Mouse (Mus musculus) stomach, embryonic 15.5 days (tissue): Measurements from ENCODE around the gene Tmem216. TPM values are rescaled to one million over a fixed set of nuclear protein-coding genes. Genes with fewer than 3 reads are reported as not detected.

Experiments
- ATAC-seq: fragments of 200-750 bp; cut with Nextera tagmentation; 2 replicates; pipeline ENCODE4 v1.8.0; 2017; ENCODE audit warnings: low read depth, moderate number of reproducible peaks, moderate TSS enrichment; ENCODE audit not compliant: insufficient read depth, low FRiP score
- H3K27ac ChIP-seq: fragments of 300-500 bp; sonication (generic); 2 replicates; pipeline ENCODE4 v1.5.1; 2015; ENCODE audit warnings: mild to moderate bottlenecking, inconsistent platforms
- H3K27me3 ChIP-seq: fragments of 300-500 bp; sonication (generic); replicated peaks from 2 replicates; pipeline ENCODE4 v1.6.1; 2015; ENCODE audit warnings: inconsistent platforms
- H3K36me3 ChIP-seq: fragments of 300-500 bp; sonication (generic); 2 replicates; pipeline ENCODE4 v1.6.1; 2015; ENCODE audit warnings: inconsistent platforms
- H3K4me1 ChIP-seq: fragments of 300-500 bp; sonication (generic); 2 replicates; pipeline ENCODE4 v1.6.1; 2015; ENCODE audit warnings: inconsistent platforms
- H3K4me2 ChIP-seq: fragments of 300-500 bp; sonication (generic); 2 replicates; pipeline ENCODE4 v1.6.1; 2015; ENCODE audit warnings: mild to moderate bottlenecking, inconsistent platforms
- H3K4me3 ChIP-seq: fragments of 300-500 bp; sonication (generic); replicated peaks from 2 replicates; pipeline ENCODE4 v1.5.1; 2015; ENCODE audit warnings: inconsistent platforms
- H3K9ac ChIP-seq: fragments of 300-500 bp; sonication (generic); 2 replicates; pipeline ENCODE4 v1.6.1; 2015; ENCODE audit warnings: inconsistent platforms
- H3K9me3 ChIP-seq: fragments of 300-500 bp; sonication (generic); 2 replicates; pipeline ENCODE4 v1.6.1; 2016; ENCODE audit warnings: inconsistent platforms
- WGBS: fragments of 180-500 bp; shearing (Covaris S2); methylation state at CpG from one replicate; pipeline ENCODE4 v1.1.7; 2015; 5-methylcytosine and 5-hydroxymethylcytosine counted together
- polyA plus RNA-seq: library from polyadenylated mRNA; unstranded; fragments of >200 nt; fragmentation: Nextera tagmentation; extraction: Ambion mirVana; gene quantifications from 2 replicates; pipeline ENCODE4 v1.2.1, GENCODE M21; 2015

The Tmem216 gene
- polyA plus RNA-seq, 1 experiment from 2014 or later: 36.0 TPM

GRCm38 (mm10) chr19:10589127-10589857, 33.3 kb upstream of the Tmem216 start:
- H3K27ac ChIP-seq: no peak overlapping the region
- WGBS: 68% methylated on average over 5 of the region's 5 CpGs
- ATAC-seq: no peak

GRCm38 (mm10) chr19:10587231-10587630, 31.2 kb upstream of the Tmem216 start:
- Histone ChIP-seq H3K4me1 (no peaks in the 10 kb centered on the region), H3K36me3 (peaks cover 3% of the 10 kb centered on the region; the same call in 1 of the 2 replicates), H3K4me3 (no peak overlapping the region), H3K27ac (no peak overlapping the region), H3K9me3 (no peaks in the 10 kb centered on the region), H3K27me3 (no peaks in the 10 kb centered on the region), H3K4me2 (no peak overlapping the region), H3K9ac (no peak overlapping the region)
- ATAC-seq: no peak
- 79% methylated on average over 8 of the region's 8 CpGs for WGBS

More at GRCm38 (mm10) chr19:10589127-10589857, 33.3 kb upstream of the Tmem216 start:
- H3K36me3 ChIP-seq: peaks cover 3% of the 10 kb centered on the region; the same call in 1 of the 2 replicates
- no peak overlapping the region for H3K4me3 ChIP-seq
- H3K9me3 ChIP-seq: no peaks in the 10 kb centered on the region
- no peak overlapping the region for H3K4me2 ChIP-seq
- no peak overlapping the region for H3K9ac ChIP-seq
- H3K27me3 ChIP-seq: no peaks in the 10 kb centered on the region
- no peaks in the 10 kb centered on the region for H3K4me1 ChIP-seq

GRCm38 (mm10) chr19:10585112-10585511, 29.1 kb upstream of the Tmem216 start:
- ATAC-seq: peak; percentile 40
- no peak overlapping the region for H3K27ac ChIP-seq

GRCm38 (mm10) chr19:10583550-10584146, 27.6 kb upstream of the Tmem216 start:
- no peak overlapping the region for H3K9ac ChIP-seq
- H3K36me3 ChIP-seq: no peaks in the 10 kb centered on the region; the same call in 1 of the 2 replicates
- no peak overlapping the region for H3K4me3 ChIP-seq
- no peak overlapping the region for H3K4me2 ChIP-seq
- H3K4me1 ChIP-seq: peaks cover 3% of the 10 kb centered on the region; the same call in 1 of the 2 replicates
- H3K27ac ChIP-seq: no peak overlapping the region
- ATAC-seq: no peak
- H3K27me3 ChIP-seq: no peaks in the 10 kb centered on the region
- H3K9me3 ChIP-seq: no peaks in the 10 kb centered on the region
- 71% methylated on average over 7 of the region's 7 CpGs for WGBS

More at GRCm38 (mm10) chr19:10585112-10585511, 29.1 kb upstream of the Tmem216 start:
- Histone ChIP-seq H3K4me3 (no peak overlapping the region), H3K36me3 (no peaks in the 10 kb centered on the region; the same call in 1 of the 2 replicates), H3K27me3 (no peaks in the 10 kb centered on the region), H3K4me1 (no peaks in the 10 kb centered on the region), H3K4me2 (no peak overlapping the region), H3K9ac (no peak overlapping the region), H3K9me3 (no peaks in the 10 kb centered on the region)
- 77% methylated on average over 8 of the region's 8 CpGs for WGBS

GRCm38 (mm10) chr19:10581984-10582383, 25.9 kb upstream of the Tmem216 start:
- Histone ChIP-seq H3K4me2 (no peak overlapping the region), H3K9me3 (no peaks in the 10 kb centered on the region), H3K27ac (no peak overlapping the region), H3K27me3 (no peaks in the 10 kb centered on the region), H3K9ac (no peak overlapping the region), H3K36me3 (no peaks in the 10 kb centered on the region), H3K4me1 (peaks cover 11% of the 10 kb centered on the region; the same call in 1 of the 2 replicates), H3K4me3 (no peak overlapping the region)
- WGBS: 75% methylated on average over 6 of the region's 6 CpGs
- ATAC-seq: no peak

- WGBS: 69% methylated on average over 3 of the region's 3 CpGs
- H3K4me3 ChIP-seq: no peak overlapping the region
- ATAC-seq: no peak
These were observed 24.7 kb upstream of the Tmem216 start for GRCm38 (mm10) chr19:10580761-10581160.

GRCm38 (mm10) chr19:10580102-10580501, 24.1 kb upstream of the Tmem216 start:
- ATAC-seq: no peak
- 76% methylated on average over 3 of the region's 3 CpGs for WGBS
- H3K27me3 ChIP-seq: no peaks in the 10 kb centered on the region

More at GRCm38 (mm10) chr19:10580761-10581160, 24.7 kb upstream of the Tmem216 start:
- Histone ChIP-seq H3K4me2 (no peak overlapping the region), H3K9me3 (no peaks in the 10 kb centered on the region), H3K4me1 (peaks cover 15% of the 10 kb centered on the region; the same call in 1 of the 2 replicates), H3K27ac (no peak overlapping the region), H3K9ac (no peak overlapping the region), H3K36me3 (no peaks in the 10 kb centered on the region), H3K27me3 (no peaks in the 10 kb centered on the region)

GRCm38 (mm10) chr19:10576690-10577561, 20.9 kb upstream of the Tmem216 start, which contains the start of the genes Cyb561a3 and Tmem138:
Cyb561a3 (plus strand) TSS chr19:10577172.
Tmem138 (minus strand) TSS chr19:10577362.
- ATAC-seq: peak; percentile 93
- Histone ChIP-seq H3K27ac (peak within 1 kb of the TSS; percentile 94), H3K9ac (peak within 1 kb of the TSS; percentile 77), H3K9me3 (no peaks in the 10 kb centered on the region), H3K27me3 (no peaks in the 10 kb centered on the region), H3K4me2 (peak within 1 kb of the TSS; percentile 80), H3K4me3 (peak within 1 kb of the TSS; percentile 74), H3K4me1 (peaks cover 15% of the 10 kb centered on the region; the same call in 1 of the 2 replicates), H3K36me3 (peaks cover 15% of the 10 kb centered on the region; the same call in 1 of the 2 replicates)
- under 1% methylated on average over 44 of the region's 44 CpGs for WGBS

More at GRCm38 (mm10) chr19:10580102-10580501, 24.1 kb upstream of the Tmem216 start:
- Histone ChIP-seq H3K9me3 (no peaks in the 10 kb centered on the region), H3K36me3 (no peaks in the 10 kb centered on the region), H3K9ac (no peak overlapping the region), H3K4me3 (no peak overlapping the region), H3K27ac (no peak overlapping the region), H3K4me1 (peaks cover 15% of the 10 kb centered on the region; the same call in 1 of the 2 replicates), H3K4me2 (no peak overlapping the region)

- Histone ChIP-seq H3K4me1 (no peaks in the 10 kb centered on the region), H3K4me3 (no peak overlapping the region), H3K27me3 (no peaks in the 10 kb centered on the region), H3K4me2 (no peak overlapping the region), H3K9ac (no peak overlapping the region), H3K9me3 (no peaks in the 10 kb centered on the region), H3K36me3 (peaks cover 19% of the 10 kb centered on the region), H3K27ac (no peak overlapping the region)
- no peak for ATAC-seq
- WGBS: 97% methylated on average over 6 of the region's 6 CpGs
These were observed 13.6 kb upstream of the Tmem216 start for GRCm38 (mm10) chr19:10569627-10570026.

- Histone ChIP-seq H3K4me2 (no peak overlapping the region), H3K9ac (no peak overlapping the region), H3K36me3 (no peaks in the 10 kb centered on the region), H3K4me3 (no peak overlapping the region), H3K27me3 (no peaks in the 10 kb centered on the region), H3K27ac (no peak overlapping the region), H3K9me3 (no peaks in the 10 kb centered on the region), H3K4me1 (no peaks in the 10 kb centered on the region)
- ATAC-seq: no peak
- 52% methylated on average over 4 of the region's 4 CpGs for WGBS
These were observed 9.2 kb upstream of the Tmem216 start for GRCm38 (mm10) chr19:10565217-10565616.

GRCm38 (mm10) chr19:10564278-10564677, 8.2 kb upstream of the Tmem216 start:
- Histone ChIP-seq H3K36me3 (no peaks in the 10 kb centered on the region), H3K27ac (no peak overlapping the region), H3K9ac (no peak overlapping the region), H3K27me3 (no peaks in the 10 kb centered on the region), H3K4me1 (no peaks in the 10 kb centered on the region), H3K4me3 (no peak overlapping the region), H3K9me3 (no peaks in the 10 kb centered on the region), H3K4me2 (no peak overlapping the region)
- ATAC-seq: no peak
- WGBS: 80% methylated on average over 6 of the region's 6 CpGs
